Mouse (Mus musculus) adrenal gland, postnatal 4 days (tissue): ENCODE data around the gene Ddx23. TPM values are rescaled to one million over a fixed set of nuclear protein-coding genes. Genes with fewer than 3 reads are reported as not detected.

Experiments used
- DNase-seq, 2 experiments: peaks; one replicate each; pipeline ENCODE4 v3.0.0; 2021 to 2022; ENCODE audit warnings: low spot score in 2 of 2, mixed read lengths in 2 of 2
- total RNA-seq, 2 experiments: library from RNA; stranded (reverse); gene quantifications; 2 replicates each; pipeline ENCODE4 v1.2.3; 2021

Gene Ddx23
- total RNA-seq, 2 experiments from 2014 or later = 76.4 to 85.9 TPM

- DNase-seq = no peak
Measured at GRCm38 (mm10) chr15:98608784-98609250, 53.9 kb downstream of the Ddx23 start.

GRCm38 (mm10) chr15:98608058-98608783 lies 54.5 kb downstream of the Ddx23 start:
- DNase-seq = no peak

GRCm38 (mm10) chr15:98607557-98607956 lies 55.1 kb downstream of the Ddx23 start:
- peak in 1 of 2 experiments; percentile 25 for DNase-seq

GRCm38 (mm10) chr15:98606739-98607138 lies 56.0 kb downstream of the Ddx23 start:
- DNase-seq = no peak

GRCm38 (mm10) chr15:98606051-98606536 lies 56.6 kb downstream of the Ddx23 start:
- no peak for DNase-seq

- no peak for DNase-seq
Measured at GRCm38 (mm10) chr15:98604041-98604575, 58.6 kb downstream of the Ddx23 start.

- no peak for DNase-seq
Measured at GRCm38 (mm10) chr15:98602921-98603458, 59.7 kb downstream of the Ddx23 start.

- no peak for DNase-seq
Measured at GRCm38 (mm10) chr15:98602191-98602881, 60.4 kb downstream of the Ddx23 start.

GRCm38 (mm10) chr15:98601832-98602190 lies 60.9 kb downstream of the Ddx23 start:
- no peak for DNase-seq

- DNase-seq = no peak
Measured at GRCm38 (mm10) chr15:98600036-98600709, 62.5 kb downstream of the Ddx23 start.

GRCm38 (mm10) chr15:98596609-98597008 lies 66.1 kb downstream of the Ddx23 start:
- no peak for DNase-seq

Other genes with a start within 250 kb of the Ddx23 start
- gene Olfr282, start 231.7 kb downstream of the Ddx23 start, total RNA-seq = not detected
- gene Olfr281, start 210.3 kb downstream of the Ddx23 start, total RNA-seq = not detected
- gene OR5BS1P, start 193.0 kb downstream of the Ddx23 start, total RNA-seq = not detected
- not detected for gene Lalba, start 180.2 kb downstream of the Ddx23 start, total RNA-seq
- gene Olfr279, start 170.5 kb downstream of the Ddx23 start, total RNA-seq = not detected
- 10 to 100 TPM; 85.3 to 94.8 TPM for gene Kansl2, start 128.6 kb downstream of the Ddx23 start, total RNA-seq
- 10 to 100 TPM; 52.8 to 65.1 TPM for gene Ccnt1, start 92.0 kb downstream of the Ddx23 start, total RNA-seq
- under 1 TPM in 1 of 2 experiments, not detected in 1; 0.62 TPM for gene 4930415O20Rik, start 91.9 kb downstream of the Ddx23 start, total RNA-seq
- 10 to 100 TPM; 78.0 to 83.3 TPM for gene Adcy6, start 52.8 kb downstream of the Ddx23 start, total RNA-seq
- gene Cacnb3, start 32.1 kb downstream of the Ddx23 start, total RNA-seq = 10 to 100 TPM; 28.6 to 34.5 TPM
- gene Rnd1, start 14.6 kb upstream of the Ddx23 start, total RNA-seq = 1 to 10 TPM; 1.1 to 1.9 TPM
- gene Ccdc65, start 45.3 kb upstream of the Ddx23 start, total RNA-seq = under 1 TPM; 0.48 to 0.87 TPM
- gene Fkbp11, start 65.3 kb upstream of the Ddx23 start, total RNA-seq = 10 to 100 TPM; 15.9 to 19.1 TPM
- gene Arf3, start 100.3 kb upstream of the Ddx23 start, total RNA-seq = 100 to 1,000 TPM; 124 to 135 TPM
- gene Wnt10b, start 115.3 kb upstream of the Ddx23 start, total RNA-seq = 1 to 10 TPM in 1 of 2 experiments, under 1 TPM in 1; 0.68 to 1.2 TPM
- gene Wnt1, start 127.0 kb upstream of the Ddx23 start, total RNA-seq = not detected
- 1 to 10 TPM in 1 of 2 experiments, under 1 TPM in 1; 0.76 to 4.2 TPM for gene Ddn, start 146.6 kb upstream of the Ddx23 start, total RNA-seq
- 10 to 100 TPM; 66.4 to 68.2 TPM for gene Prkag1, start 168.6 kb upstream of the Ddx23 start, total RNA-seq
- 10 to 100 TPM; 68.9 to 71.5 TPM for gene Kmt2d, start 208.3 kb upstream of the Ddx23 start, total RNA-seq
- gene Rhebl1, start 231.6 kb upstream of the Ddx23 start, total RNA-seq = 1 to 10 TPM; 3.9 to 6.2 TPM
- 1 to 10 TPM; 2.1 to 2.9 TPM for gene Dhh, start 235.6 kb upstream of the Ddx23 start, total RNA-seq